Mouse (Mus musculus) right cerebral cortex, adult 2 months (tissue): Measurements from ENCODE around the gene Egr2.

Source experiments
- DNase-seq, 2 experiments: peaks; one replicate each; pipeline ENCODE4 v3.0.0; 2021 to 2022; ENCODE audit warnings: low spot score in 2 of 2

Egr2 gene

DNA sequence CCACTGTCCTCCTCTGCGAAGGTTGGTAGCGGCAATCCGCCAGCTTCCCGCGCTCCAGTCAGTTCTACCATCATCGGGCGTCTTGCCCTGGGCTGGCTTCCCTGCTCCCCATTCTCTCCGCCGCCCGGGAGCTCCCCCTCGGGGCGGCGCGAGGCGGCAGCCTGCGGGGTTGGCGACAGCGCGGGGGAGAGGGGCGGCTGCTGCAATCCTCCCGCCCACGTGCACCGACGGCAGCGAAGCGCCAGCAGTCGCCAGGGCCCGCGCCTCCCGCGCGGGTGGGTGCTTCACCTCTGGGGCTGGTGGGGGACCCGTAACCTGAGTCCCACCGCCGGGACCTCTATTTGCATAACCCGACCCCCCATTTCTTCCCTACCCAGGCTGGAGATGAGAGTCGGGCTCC is at the start of gene Egr2:
Gene Egr2, plus strand, starts transcription at position 220 of the 400 bp plus-strand sequence.
- peak in 1 of 2 experiments; percentile 23 for DNase-seq

GRCm38 (mm10) chr10:67487496-67487895 is 47.8 kb upstream of the Egr2 start:
- peak; percentile 44 to 57 for DNase-seq

DNA sequence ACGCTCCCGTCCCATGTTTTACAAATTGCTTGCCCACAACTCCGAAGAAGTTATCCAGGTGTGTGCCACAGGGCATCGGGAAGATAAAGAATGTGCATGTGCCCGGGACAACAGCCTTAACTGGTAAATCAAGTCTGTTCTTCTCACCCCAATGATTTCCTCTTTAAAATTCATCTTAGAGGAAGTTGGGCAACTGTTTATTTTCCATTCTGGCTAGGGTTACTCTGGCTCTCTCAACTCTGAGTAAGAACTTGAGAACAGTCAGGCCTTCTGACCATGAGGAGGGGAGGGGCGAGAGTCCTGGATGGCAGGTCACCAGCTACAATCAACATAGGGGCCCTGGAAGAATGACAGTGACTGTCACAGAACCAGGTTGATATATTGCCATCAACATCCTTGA is 45.4 kb upstream of the Egr2 start:
- DNase-seq = no peak

DNA sequence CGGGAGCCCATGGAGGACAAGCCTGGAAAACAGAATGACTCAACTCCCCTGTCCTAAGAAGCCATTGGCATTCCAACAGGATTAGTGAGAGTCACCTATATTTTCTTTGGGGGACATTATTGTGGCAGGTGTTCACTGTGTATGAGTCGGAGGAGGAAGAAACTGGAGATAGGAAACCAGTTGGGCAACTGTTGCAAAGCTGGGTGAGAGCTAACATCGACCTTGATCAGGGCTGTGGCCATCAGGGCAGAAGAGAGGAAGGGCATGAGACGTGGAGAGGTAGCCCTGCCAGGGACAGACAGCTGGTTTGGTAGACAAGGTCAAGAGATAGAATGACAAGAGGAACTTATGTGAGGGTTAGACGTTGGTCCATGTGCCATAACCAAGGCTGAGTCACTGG is 44.6 kb upstream of the Egr2 start:
- DNase-seq = no peak

DNA sequence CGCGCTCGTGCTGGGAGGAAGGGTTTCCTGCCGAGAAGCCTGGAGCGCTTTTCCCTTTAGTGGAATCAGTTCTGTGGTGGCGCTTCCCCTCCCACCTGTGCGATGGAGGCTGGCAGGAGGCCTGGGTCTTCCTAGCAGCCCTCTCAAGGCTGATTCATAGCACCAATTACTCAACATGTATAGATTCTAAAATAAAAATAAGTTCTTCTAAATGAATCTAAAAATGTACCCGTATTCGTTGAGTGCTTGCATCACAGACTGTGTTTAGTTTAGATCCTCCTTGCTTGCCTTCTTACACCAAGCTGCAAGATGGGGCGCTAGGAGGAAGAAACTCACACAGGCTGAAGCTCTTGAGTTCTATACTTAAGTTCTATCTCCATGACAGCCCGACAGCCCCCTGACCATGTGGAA is 43.1 kb upstream of the Egr2 start:
- DNase-seq = peak; percentile 79 to 81

DNA sequence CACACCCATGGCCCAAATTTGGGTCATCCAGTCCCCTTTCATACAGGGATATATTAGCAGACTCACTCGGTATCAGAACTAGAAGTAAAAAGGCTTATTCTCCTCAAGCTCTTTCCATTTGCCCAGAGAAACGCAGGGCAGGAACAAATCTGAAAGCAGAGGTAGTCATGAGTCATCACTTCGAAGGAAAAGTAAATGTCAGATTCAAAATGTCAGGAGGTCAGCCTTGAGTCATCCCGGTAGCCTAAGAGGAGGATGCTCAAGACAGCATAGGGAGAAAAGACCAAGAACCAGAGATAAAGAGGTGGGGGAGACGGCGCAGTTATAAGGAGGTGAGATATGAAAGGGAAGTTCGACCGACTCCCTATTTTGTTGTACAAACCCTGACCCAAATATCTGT is 41.7 kb upstream of the Egr2 start:
- DNase-seq = peak in 1 of 2 experiments; percentile 11

GRCm38 (mm10) chr10:67497144-67497892 is 38.0 kb upstream of the Egr2 start:
- DNase-seq = no peak

DNA sequence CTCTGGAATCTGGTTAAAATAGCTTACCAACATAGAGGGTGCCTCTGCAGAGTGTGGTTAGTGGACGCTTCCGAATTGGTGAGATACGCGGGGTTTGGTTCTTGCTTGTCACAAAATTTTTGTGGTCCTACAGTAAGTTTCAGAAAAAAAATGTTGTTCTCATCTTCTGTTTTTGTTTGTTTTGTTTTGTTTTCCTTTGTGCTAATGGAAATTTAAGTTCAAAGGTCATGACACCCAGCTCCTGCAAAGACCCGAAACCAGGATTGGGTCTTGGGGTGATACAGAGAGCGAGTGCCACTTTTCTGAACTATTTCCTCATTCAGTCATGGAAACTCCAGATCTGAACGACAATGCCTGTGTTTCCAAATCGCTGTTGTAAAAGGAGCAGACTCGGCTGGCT is 37.3 kb upstream of the Egr2 start:
- no peak for DNase-seq

DNA sequence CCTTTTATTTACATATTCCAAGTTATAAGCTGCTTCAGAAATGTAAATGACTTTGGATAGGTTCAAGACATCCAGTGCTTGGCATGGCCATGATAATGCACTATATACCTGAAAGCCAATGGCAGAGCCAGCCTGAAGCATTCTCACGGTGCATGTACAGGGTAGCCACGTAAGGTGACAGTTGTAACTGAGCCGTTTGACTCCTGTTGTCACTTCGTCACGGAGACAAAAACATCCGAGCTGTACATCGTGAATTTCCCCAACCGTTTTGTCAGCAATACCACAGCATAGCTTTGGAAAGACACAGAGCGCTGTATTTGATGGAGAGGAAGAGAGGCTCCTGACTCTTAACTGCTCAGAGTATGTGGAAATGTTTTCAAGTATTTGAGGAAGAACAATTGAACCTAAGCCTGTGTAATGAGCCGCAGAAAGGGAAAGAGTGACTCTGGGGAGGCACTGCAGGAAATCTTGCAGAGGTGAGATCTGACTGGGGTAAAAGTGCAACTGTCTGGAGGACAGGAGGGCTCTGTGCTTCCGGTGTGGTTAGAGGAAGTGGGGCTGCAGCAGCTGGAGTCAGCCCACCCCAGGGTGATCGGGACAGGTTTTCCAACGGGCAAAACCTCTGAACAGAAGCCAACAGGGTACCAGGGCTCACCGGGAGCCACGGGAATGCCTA is 31.8 kb upstream of the Egr2 start:
- DNase-seq = no peak

- DNase-seq = no peak
Measured at GRCm38 (mm10) chr10:67504046-67504445, 31.2 kb upstream of the Egr2 start.

DNA sequence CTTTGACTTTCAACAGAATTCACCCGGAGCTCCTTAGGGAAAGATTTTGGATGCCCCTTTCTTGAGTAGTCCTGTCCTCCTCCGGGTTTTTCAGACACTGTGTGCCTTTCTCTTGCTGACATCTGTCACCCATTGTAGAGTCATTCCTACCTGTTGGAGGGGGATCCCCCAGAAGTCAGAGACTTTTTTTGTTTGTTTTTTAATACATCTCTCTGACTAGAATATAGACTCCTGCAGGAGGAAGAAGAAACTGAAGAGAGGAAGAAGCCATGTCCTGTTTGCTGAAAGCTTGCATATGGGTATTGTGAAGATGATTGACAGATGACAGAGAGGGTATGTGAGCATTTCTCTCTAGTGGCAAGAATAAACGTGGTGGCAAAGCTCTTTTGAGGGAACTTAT is 30.0 kb upstream of the Egr2 start:
- no peak for DNase-seq

DNA sequence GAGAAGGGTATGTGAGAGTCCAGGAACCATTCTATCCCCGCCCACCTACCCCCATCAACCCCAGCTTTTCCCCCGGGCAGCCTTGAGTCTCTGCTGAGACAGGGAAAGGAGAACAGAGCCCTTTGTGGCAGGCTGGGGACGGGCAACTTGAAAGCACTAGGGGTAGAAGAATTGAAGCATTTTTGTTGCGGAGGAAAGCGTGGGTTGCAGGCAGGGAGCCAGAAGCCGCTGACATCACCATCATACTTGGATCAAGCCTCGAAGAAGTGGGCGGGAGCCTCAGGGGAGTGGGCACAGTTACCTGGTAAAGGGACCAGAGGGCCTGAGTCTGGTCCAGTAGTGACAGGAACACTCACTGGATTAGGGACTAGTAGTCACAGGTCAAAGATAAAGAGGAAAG is 23.1 kb upstream of the Egr2 start:
- DNase-seq = peak; percentile 73 to 76

DNA sequence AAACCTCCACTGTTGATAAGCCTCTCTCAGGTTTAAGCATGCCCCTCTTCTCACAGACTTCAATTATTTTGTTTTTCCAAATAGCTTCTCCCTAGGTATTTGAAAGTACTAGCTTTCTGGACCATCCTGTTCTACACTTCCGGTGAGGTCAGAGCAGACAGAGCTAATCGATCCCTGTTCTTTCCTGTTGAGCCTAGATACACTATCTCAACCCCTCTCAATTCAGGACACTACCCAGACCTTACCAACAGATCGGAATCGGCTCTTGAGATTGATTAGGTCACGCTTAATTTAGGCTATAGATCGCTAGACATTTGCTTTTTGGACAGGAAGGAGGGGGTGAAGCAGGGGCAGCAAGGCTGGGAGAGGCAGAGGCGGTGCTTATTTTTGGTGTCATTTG is 22.4 kb upstream of the Egr2 start:
- no peak for DNase-seq

- DNase-seq = no peak
Measured at GRCm38 (mm10) chr10:67518733-67519132, 16.5 kb upstream of the Egr2 start.

DNA sequence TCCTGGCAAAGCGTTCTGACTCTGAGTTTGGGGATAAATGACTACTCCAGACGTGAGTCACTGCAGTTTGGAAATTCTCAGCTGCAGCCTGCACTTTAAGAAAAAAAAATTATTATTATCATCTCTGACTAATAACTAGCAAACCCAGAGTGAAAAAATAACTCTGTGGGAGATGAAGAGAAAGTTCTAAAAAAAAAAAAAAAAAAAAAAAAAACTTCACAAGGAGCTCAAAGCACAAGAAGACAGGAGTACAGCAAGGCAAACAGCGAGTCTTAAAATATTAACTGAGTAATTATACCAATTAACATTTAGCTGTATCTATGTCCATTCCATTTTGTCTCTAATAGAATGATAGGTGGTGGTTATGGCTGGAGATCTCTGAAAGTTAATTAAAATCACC is 11.1 kb upstream of the Egr2 start:
- no peak for DNase-seq

- no peak for DNase-seq
Measured at GRCm38 (mm10) chr10:67524694-67525093, 10.6 kb upstream of the Egr2 start.

- no peak for DNase-seq
Measured at GRCm38 (mm10) chr10:67526435-67526834, 8.8 kb upstream of the Egr2 start.

GRCm38 (mm10) chr10:67529769-67530168 is 5.5 kb upstream of the Egr2 start:
- DNase-seq = no peak

- DNase-seq = peak; percentile 59 to 67
Measured at GRCm38 (mm10) chr10:67535972-67536371, 697 bp downstream of the Egr2 start.

DNA sequence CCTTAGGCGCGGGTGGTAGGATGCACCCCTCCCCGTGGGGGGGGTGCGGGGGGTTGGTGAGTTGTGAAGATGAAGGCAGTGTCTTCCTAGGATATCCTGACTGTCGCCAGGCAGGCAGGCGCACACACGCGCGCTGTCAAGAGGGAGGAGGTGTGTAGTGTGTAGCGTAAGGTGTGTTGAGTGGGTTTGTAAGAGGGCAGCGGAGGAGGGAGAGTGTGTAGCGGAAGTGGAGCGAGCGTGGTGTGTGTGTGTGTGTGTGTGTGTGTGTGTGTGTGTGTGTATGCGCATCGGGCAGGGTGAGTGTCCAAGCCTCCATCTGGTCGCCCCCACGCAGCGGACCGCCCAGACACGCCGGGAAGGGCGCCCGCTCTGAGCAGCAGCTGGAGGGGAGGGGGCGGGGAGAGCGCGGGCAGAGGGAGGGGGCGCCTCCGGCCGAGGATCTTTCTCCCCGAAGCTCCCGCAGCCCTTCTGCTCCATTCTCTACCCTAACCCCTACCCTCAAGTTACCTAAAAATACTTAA is 1.4 kb downstream of the Egr2 start:
- DNase-seq = peak; percentile 63 to 69

- peak; percentile 84 to 91 for DNase-seq
Measured at GRCm38 (mm10) chr10:67537151-67537994, 2.1 kb downstream of the Egr2 start.

DNA sequence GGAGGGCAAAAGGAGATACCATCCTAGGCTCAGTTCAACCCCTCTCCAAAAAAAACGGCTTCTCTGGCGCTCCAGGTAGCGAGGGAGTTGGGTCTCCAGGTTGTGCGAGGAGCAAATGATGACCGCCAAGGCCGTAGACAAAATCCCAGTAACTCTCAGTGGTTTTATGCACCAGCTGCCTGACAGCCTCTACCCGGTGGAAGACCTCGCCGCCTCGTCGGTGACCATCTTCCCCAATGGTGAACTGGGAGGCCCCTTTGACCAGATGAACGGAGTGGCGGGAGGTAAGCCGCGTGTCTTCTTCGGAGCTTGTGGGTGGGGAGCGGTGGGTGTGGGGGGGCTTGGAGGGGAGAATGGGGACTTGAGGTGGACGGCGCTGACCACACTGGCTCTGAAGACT is 2.8 kb downstream of the Egr2 start:
- DNase-seq = no peak
